Mouse (Mus musculus) cerebral cortex, adult 2 months (tissue): ENCODE data around the gene Ncbp1.

Experiments
- WGBS: fragments of 180-500 bp; shearing (Covaris S2); methylation state at CpG from one replicate; pipeline ENCODE4 v1.1.7; 2018; 5-methylcytosine and 5-hydroxymethylcytosine counted together

Ncbp1 gene

DNA sequence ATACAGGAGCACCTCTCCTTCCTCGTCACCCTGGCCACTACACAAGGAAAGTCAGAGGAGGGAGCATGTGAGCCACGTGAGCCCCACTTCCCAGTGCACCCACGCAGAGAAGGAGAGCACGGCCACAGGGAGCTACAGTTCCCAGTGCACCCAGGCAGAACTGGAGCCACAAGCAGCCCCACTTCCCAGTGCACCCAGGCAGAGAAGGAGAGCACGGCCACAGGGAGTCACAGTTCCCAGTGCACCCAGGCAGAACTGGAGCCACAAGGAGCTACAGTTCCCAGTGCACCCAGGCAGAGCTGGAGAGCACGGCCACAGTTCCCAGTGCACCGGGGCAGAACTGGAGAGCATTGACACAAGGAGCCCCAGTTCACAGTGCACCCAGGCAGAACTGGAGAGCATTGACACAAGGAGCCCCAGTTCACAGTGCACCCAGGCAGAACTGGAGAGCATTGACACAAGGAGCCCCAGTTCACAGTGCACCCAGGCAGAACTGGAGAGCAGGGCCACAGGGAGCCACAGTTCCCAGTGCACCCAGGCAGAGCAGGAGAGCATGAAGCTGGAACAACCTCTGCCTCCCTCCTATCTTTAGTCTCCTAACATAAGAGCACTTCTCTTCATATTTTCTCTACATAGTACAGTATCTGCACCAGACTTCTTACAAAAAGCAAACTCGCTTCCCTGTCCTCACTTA lies 9.0 kb upstream of the Ncbp1 start:
- 59% methylated on average over 8 of the region's 8 CpGs for WGBS

DNA sequence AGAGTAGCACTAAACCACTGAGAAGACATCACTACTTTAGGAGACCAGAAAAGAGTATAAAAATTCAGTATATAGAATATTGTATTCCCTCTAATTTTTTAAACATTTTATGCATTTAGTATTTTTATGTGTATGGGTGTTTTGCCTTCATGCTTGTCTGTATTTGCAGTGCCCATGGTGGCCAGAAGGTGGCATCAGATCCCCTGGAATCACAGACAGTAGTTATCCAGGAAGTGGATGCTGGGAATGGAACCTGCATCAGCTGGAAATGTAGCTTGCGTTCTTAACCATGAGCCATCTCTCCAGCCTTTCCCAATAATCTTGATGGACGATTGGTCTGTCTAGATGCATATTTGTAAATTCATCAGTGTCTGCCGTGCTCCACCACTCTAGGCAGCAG lies 8.2 kb upstream of the Ncbp1 start:
- WGBS: 72% methylated on average over 3 of the region's 3 CpGs

DNA sequence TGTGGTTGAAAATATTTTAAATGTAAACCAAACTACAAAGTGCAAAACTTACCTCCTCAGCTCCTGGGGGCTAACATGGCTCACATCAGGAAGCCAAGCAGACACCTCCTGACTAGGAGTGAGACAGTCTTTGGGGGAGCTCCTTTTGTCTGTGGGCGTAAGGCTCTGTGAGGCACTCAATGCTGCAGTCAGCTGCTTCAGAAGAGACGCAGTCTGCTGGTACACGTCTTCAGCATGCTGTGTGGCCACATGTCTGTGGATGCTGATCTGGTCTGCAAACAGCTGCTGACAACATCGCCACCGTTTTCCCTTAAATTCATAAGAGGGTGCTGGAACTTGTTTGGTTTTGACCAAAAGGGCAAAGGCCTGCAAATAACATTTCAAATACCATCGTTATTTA lies 6.6 kb upstream of the Ncbp1 start:
- 67% methylated on average over 6 of the region's 6 CpGs for WGBS

DNA sequence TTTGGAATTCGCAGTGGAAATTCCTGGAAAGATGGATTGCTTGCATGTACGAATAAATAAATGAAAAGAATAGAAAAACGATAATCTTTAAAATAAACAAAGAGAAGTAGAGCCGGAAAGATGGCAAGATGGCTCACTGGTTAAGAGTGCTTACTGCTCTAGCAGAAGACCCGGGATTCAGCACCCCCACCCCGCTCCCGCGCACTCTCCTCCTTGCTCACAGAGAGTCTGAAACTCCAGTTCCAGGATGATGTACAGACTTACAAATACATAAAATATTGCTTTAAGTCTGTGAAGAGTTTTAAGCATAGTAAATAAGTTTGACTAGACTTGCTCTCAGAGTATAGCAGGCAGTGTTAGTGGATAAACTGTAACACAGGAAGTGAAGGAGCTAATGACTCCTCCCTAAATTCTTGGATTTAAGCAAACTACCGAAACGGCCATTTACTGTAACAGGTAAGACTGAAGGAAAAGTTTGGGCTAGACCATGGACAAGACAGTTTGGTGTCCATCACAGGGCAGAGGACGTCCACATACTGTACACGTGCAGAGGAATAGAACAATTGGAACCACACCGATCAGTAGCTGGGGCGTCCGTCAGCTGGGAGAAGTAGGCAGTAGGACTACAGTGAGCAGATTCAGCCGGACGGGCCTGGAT lies 655 bp upstream of the Ncbp1 start:
- WGBS: 7% methylated on average over 17 of the region's 17 CpGs

DNA sequence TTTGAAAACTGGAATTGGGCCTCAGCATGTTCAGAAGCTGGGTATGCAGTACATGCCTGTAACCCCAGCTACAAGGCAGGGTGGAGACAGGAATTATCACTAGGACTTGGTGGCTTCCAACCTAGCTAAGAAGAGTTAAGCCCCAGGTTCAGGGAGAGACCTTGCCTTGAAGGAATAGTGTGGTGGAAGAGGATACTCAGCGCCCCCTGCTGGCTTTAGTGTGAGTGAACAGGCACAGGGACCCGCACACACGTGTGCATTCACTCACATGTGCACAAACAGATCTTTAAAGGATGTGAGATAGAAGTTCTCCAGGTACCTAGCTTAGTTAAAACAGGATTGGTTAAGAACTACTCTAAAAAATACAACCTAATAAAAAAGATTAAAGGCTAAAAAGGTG lies 5.9 kb downstream of the Ncbp1 start:
- 74% methylated on average over 3 of the region's 3 CpGs for WGBS

DNA sequence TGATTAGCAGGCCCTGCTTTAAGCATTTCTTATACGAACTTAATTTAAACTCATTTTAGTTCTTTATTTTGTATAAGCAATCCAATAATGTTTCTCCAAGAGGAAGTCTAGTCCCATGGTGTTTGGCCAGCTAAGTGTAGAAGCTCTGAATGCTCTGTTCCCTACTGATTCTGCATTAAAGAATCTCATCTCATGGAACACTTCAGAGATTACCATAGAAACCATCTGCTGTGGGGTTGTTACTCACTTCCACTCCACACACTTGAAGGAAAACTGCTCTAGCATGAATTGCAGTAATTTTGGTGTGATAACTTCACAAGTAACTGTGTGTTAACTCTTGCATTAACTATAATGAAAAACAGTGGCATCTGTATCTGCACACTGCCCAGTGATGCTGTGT lies 8.5 kb downstream of the Ncbp1 start:
- 43% methylated on average over 1 of the region's 1 CpGs for WGBS

DNA sequence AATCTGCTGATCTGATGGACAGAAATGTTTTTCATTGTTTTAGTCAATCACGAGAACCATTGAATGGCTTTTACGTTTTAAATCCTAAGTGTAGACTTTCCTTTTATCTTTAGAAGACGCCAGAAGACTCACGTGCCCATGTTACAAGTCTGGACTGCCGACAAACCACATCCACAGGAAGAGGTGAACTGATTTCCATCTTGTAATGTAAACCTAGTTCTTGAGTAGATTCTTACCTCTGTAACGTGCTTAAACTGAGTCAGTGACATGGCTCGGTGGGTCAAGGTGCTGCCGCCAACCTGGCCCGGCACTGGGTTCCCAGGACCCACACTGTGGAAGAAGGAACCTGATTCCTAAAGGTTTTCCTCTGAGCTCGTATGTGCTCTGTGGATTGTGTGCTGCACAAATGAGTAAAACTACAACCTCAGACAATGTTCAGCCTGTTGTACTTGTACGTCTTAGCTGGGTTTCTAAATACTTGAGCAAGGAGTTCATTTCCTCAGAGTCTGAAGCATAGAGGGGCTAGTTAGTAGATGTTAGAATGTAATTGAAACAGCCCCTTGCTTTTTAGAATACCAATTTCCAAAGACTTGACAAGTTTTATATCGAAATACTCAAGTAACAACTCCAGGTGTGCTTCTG lies 13.6 kb downstream of the Ncbp1 start:
- WGBS: 93% methylated on average over 12 of the region's 12 CpGs

DNA sequence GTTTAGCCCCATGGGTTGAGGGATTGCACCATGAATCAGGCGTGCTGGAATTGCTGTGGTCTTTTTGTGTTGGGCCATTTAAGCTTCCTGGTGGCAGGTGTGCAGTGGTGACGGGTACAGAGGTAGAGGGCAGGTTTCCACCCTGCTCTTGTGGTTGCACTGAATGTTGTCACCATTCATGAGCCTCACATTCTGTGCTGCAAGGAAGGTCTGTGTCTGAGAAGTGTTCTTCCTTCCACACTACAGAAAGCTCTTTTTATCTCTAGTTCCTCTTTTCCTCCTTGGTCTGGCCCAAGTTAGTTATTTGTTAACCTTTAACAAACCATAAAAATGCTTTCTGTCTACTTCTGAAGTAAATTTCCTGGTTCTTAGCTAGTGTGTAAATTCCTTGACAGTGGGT lies 25.6 kb downstream of the Ncbp1 start:
- 82% methylated on average over 2 of the region's 2 CpGs for WGBS

DNA sequence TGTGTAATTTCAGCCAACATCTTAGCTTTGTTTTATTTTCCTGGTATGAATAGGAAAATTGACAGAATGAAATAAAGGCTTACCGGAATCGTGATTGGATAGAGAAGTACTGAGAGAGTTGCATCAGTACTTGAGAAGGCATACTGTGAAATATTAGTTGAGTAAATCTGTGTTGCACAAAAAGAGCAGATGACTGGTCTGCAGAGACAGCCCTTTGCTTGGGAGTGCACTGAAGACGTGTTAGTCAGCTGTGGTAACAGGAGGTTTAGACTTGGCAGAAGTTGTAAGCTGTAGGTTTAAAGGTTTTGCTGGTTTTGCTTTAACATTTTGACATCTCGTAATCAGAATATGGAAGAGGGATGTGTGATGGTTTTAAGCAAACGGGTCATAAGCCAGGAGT lies 27.4 kb downstream of the Ncbp1 start:
- 86% methylated on average over 5 of the region's 5 CpGs for WGBS

DNA sequence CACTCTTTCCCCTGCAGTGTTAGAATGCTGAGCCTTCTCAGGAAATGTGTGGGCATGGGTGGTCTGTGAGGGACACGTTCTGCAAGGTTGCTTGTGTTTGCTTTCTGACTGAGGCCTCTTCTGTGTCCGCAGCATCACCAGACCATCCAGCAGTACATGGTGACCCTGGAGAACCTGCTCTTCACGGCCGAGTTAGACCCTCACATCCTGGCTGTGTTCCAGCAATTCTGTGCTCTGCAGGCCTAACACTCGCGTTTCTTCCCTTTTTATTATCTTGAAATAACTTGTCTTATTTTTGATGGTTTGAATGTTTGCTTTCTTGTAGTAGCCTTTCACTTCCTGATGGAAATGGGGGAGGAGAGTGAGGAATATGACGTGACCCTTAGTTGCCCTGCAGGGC lies 33.3 kb downstream of the Ncbp1 start:
- WGBS: 66% methylated on average over 7 of the region's 7 CpGs

DNA sequence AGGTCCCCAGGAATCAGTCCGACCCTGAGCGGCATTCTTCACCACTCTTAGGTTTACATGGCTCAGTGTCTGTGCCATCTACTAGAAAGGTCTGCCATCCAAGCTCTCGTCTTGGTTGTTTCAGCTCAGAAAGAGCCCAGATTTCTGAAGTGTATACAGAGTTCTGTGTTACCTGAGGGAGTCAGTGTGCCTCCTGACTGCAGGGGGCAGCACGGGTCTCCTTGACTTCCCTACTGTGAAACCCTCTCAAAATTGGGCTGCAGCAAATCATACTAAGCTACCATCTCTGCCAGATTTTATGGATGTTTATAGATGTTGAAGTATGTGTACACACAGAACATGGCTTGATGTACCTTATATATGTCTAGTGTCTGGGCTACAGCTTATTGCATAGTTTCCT lies 37.9 kb downstream of the Ncbp1 start:
- WGBS: 75% methylated on average over 4 of the region's 4 CpGs

DNA sequence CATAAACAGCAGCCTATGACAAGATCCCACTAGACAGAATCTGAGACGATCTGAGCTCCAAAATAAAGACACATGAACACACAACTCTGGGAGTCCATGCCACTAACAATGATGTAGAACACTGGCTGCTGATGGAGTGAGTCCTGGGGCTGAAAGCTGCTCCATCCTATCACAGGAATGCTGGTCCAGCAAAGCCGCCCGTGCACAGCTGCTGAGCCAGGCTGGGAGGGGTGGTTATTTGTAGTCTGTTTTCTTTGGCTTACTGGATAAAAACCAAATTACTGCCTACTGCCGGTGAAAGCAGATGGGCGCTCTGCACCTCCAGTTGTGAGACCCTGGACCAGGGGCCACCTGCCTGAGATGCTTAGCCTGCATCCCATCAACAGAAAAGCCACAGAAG lies 38.6 kb downstream of the Ncbp1 start:
- WGBS: 29% methylated on average over 5 of the region's 5 CpGs

DNA sequence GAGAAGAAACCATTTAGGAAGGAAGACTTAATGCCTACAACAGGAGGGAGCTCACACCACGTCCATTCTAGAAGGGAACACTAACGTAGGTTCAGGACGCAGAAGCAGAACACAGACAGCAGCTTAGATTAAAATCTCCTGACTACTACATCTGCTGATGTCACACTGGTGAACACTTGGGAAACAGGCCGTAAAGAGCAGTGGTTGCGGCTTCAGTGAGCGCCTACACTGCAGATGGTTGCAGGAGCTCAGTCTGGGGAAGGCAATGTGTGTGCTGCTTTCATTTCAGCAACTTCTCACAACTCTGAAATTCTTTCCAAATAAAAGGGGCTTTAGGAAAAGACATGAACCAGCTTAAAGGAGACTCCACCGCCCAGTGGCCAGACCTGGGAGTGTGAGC lies 39.1 kb downstream of the Ncbp1 start:
- 49% methylated on average over 7 of the region's 7 CpGs for WGBS

DNA sequence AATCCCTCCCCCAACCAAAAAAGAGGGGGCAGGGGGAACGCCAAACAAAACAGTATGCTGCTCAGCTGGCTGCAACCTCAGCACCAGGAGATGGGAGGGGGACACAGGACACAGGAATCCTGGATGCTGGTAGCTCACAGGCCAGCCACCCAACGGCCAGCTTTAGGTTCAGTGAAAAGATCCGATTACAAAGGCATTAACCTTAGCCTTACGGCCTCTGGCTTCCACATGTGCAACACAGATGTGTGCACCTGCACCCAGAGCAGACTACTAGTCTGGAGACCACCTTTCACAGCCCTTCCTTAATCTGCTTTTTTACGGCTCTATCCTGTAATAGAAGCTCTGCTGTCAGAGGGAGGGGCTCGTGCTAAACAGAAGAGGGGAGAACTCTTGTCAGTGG lies 42.8 kb downstream of the Ncbp1 start:
- WGBS: 83% methylated on average over 6 of the region's 6 CpGs

DNA sequence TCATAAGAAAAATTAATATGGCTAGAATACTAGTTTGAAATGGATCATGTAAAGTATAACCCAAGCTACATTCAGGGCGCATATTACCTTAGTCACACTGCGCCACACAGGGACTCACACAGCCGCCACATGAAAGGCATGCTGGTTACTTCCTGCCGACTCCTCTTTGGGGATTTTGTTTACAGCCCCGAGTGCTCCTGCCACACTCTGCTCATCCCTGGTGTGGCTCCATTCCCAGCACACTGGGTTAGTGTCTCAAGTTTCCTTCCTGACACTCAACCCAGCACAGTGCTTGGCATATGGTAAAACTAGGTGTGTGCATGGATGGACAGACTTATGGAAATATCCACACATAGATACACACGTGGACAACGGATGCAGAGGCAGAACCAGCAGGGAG lies 43.8 kb downstream of the Ncbp1 start:
- WGBS: 89% methylated on average over 7 of the region's 7 CpGs

DNA sequence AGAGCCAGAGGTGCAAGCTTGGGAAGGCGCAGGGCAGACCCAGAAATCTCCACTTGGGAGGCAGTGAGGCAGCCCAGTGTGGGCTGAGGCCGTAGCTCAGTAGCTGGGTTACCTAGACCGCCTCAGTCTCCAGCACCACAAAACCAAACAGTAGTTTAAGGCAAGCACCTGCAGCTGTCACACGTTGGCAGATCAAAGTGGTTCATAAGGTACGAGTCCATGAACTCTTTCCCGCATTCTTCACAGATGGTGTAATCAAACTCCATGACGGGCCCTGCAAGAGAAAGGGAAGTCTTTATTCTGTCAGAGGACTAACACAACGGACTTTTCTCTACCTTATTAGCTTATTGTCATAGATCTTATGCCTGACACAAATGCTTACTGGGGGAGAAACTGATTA lies 47.0 kb downstream of the Ncbp1 start:
- WGBS: 75% methylated on average over 8 of the region's 8 CpGs

DNA sequence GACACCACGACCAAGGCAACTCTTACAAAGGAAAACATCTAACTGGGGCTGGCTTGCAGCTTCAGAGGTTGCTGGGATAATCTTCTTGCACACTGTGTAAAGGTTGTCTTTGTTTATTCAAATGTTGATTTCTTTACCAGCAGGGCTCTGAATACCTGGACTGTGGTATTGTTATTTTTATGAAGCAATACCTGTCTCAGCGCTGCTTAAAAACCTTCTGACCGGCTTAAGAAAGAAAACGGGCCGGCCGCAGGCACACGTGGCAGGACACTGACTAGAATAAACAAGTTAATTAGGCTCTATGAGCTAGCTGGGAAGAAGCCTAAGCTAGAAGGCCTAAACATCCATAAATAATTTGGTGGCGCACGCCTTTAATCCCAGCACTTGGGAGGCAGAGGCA lies 47.5 kb downstream of the Ncbp1 start:
- WGBS: 81% methylated on average over 9 of the region's 9 CpGs

DNA sequence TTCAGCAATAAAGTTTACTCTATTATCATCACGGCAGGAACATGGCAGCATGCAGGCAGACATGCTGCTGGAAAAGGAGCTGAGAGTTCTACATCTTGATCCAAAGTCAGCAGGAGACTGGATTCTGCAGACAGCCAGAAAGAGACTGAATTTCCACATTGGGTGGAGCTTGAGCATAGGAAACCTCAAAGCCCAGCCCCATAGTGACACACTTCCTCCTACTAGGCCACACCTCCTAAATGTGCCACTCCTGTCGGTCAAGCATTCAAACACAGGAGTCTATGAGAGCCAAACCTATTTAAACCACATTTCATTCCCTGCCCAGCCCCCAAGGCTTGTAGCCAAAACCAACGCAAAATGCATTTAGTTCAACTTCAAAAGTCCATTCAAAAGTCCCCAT lies 48.1 kb downstream of the Ncbp1 start:
- 60% methylated on average over 3 of the region's 3 CpGs for WGBS

DNA sequence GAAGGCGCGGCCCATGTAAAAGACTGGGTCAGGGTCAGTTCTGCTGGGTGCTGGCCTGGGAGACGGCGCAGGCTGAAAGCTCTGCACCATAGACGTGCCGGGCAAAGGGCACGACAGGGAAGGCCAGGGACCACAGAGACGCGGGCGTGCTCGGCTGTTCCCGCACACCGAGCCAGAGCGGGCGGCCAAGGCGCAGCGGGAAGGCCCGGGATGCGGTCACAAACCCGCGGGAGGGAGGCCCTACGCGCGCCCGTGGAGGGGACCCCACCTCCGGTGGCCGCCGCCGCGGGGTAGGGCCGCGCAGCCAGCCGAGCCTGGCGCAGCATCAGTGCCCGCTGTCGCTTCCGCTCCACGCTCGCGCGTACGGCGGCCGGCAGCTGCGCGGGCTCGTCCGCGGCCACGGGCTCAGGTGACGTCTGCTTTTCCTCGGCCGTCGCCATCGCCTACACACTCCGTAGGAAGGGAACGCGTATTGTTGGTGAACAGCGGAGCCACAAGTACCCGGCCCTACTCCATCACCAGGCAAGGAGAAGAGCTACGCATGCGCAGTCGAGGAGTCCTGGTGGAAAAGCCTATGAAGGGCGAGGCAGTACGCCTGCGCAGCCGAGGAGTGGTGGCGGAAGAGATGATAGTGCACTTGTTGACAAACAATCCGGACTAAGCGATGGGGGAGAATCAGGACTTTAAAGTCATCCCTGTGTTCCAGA lies 57.5 kb downstream of the Ncbp1 start, which contains the start of gene Xpa:
Xpa (minus strand) TSS at position 531 of the 707 bp plus-strand sequence.
- under 1% methylated on average over 70 of the region's 70 CpGs for WGBS

DNA sequence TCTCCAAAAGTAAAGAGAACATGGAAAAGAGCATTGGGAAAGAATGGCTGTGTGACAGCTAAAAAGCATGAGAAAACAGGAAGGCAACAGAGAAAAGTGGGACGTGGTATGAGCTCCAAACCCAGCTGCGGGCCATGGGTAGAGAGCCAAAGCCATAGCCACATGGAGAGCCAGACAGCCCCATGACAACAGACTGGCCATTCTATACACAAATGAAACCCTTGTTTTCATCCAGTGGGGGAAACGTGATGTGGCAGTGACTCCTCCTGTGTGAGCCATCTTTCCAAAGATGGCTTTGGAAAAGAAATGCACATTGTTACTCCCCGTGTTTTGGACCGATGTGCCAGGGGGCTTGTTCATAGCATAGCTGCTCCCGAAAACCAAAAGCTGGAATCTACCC lies 58.1 kb downstream of the Ncbp1 start:
- WGBS: 8% methylated on average over 6 of the region's 6 CpGs

DNA sequence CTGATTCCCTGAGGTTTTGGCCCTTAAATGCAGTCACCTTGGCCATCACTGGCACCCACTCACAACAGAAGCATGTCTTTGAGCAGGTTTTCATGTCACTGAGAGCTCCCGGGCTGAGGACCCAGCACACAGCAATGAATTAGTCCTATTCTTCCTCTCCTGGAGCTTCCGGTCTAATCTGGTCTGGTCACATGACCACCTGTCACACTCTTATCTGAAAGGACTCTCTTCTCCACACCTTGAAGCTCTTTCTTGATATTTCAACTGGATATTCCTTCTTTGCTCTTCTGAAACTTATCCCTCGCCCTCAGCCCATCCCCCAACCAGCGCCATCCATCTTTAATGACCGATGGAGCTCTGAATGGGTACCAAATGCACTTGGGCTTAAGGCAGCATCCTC lies 59.7 kb downstream of the Ncbp1 start:
- 75% methylated on average over 5 of the region's 5 CpGs for WGBS

DNA sequence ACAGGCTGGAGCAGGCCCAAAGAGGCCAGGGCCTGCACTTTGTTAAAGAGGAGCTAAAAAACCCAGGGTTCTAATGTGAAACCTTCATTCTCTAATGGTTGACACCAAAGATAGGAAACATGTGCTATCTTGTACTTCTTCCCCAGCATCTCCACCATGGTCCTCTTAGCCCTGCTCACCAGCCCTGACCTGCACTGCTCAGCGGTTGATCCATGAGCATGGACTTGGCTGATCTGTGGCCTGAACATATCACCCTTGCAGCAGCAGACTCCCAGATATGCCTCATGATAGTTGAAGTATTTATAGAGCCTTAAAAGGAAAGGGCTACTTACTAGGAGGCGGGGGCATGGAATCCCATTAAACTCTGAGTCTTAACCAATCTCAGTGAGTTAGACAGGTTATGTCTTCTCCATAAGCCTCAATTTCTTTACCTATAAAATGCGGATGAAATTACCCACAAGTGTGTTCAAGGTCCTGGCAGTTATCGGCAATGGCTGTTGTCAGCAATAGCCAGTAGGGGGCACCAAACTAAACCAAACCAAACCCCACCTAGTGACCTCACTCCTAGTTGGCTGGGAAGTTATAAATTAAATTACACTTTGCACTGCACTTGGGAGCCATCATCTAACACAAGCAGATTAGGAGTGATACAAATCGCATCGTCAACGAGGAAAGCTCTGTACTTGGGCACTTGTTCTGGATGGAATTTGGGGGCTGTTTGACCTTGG lies 63.6 kb downstream of the Ncbp1 start:
- 9% methylated on average over 7 of the region's 7 CpGs for WGBS
